Mouse (Mus musculus) lung, embryonic 14.5 days (tissue): Measurements from ENCODE around the gene Gm13285. TPM values are rescaled to one million over a fixed set of nuclear protein-coding genes. Genes with fewer than 3 reads are reported as not detected.
A peak's percentile ranks its signal among the peaks of the same experiment; 100 is the strongest.
"Not testable (repeated sequence)": the region's sequence is repeated elsewhere in the genome, so short reads cannot be mapped to it uniquely, and the experiment has no call there.

Experiments used
- ATAC-seq: fragments of 200-750 bp; cut with Nextera tagmentation; 2 replicates; pipeline ENCODE4 v1.8.0; 2017; ENCODE audit warnings: mild to moderate bottlenecking, moderate TSS enrichment, moderate library complexity; ENCODE audit not compliant: insufficient read depth
- DNase-seq: peaks from one replicate; pipeline ENCODE4 v3.0.0-alpha.2; 2015
- H3K27ac ChIP-seq: fragments of 300-500 bp; sonication (generic); 2 replicates; pipeline ENCODE4 v1.5.1; 2014; ENCODE audit warnings: low read depth, mild to moderate bottlenecking, moderate library complexity
- H3K27me3 ChIP-seq: fragments of 300-500 bp; sonication (generic); 2 replicates; pipeline ENCODE4 v1.6.1; 2014; ENCODE audit warnings: low read length, control low read depth; ENCODE audit not compliant: insufficient read depth
- H3K36me3 ChIP-seq: fragments of 300-500 bp; sonication (generic); 2 replicates; pipeline ENCODE4 v1.6.1; 2014; ENCODE audit warnings: control low read depth; ENCODE audit not compliant: insufficient read depth
- H3K4me1 ChIP-seq: fragments of 300-500 bp; sonication (generic); 2 replicates; pipeline ENCODE4 v1.6.1; 2014; ENCODE audit warnings: antibody characterized with exemption, control low read depth; ENCODE audit not compliant: insufficient read depth
- H3K4me2 ChIP-seq: fragments of 300-500 bp; sonication (generic); 2 replicates; pipeline ENCODE4 v1.6.1; 2014; ENCODE audit warnings: mild to moderate bottlenecking
- H3K4me3 ChIP-seq: fragments of 300-500 bp; sonication (generic); 2 replicates; pipeline ENCODE4 v1.5.1; 2014; ENCODE audit warnings: low read depth, low read length
- H3K9ac ChIP-seq: fragments of 300-500 bp; sonication (generic); 2 replicates; pipeline ENCODE4 v1.6.1; 2014
- H3K9me3 ChIP-seq: fragments of 300-500 bp; sonication (generic); 2 replicates; pipeline ENCODE4 v1.6.1; 2016; ENCODE audit warnings: low read depth, low read length, control low read depth
- CTCF ChIP-seq: IDR thresholded peaks from 2 replicates; pipeline ENCODE4 v1.5.1; 2016; ENCODE audit warnings: antibody characterized with exemption, low read depth
- WGBS: fragments of 180-500 bp; shearing (Covaris S2); extraction: QIAGEN DNeasy Blood & Tissue Kit; methylation state at CpG from one replicate; pipeline ENCODE4 v1.1.7; 2014; 5-methylcytosine and 5-hydroxymethylcytosine counted together
- polyA plus RNA-seq: library from polyadenylated mRNA; unstranded; fragments of >200 nt; fragmentation: Nextera tagmentation; extraction: Ambion mirVana; gene quantifications from 2 replicates; pipeline ENCODE4 v1.2.1, GENCODE M21; 2014

The Gm13285 gene
- polyA plus RNA-seq, 1 experiment from 2014 or later, result 1.2 TPM

DNA sequence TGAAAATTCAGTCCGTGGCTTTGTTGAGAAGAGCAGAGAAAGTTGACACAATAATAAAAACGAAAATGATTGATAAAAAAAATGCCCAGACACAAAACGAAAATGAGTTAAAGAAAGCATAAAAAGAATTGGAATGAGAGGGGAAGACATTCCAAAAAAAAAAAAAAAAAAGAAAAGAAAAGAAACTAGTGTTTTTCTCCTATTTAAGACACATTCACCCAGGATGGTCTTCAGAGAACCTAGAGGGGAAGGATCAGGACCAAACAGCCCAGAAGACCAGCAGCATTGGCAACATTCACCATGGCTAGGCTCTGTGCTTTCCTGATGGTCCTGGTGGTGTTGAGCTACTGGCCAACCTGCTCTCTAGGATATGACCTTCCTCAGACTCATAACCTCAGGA is 16.5 kb downstream of the Gm13285 start, which contains the start of gene Ifna7:
Gene Ifna7 (plus strand): TSS at position 301 of the 400 bp plus-strand sequence.
- no peaks in the 10 kb centered on the region for H3K36me3 ChIP-seq
- TF ChIP-seq CTCF, result no peak
- H3K9me3 ChIP-seq, result no peaks in the 10 kb centered on the region
- no peak within 1 kb of the TSS for H3K4me3 ChIP-seq
- 51% methylated on average over 3 of the region's 3 CpGs for WGBS
- H3K27me3 ChIP-seq, result no peaks in the 10 kb centered on the region; the same call in 1 of the 2 replicates
- ATAC-seq, result no peak
- H3K27ac ChIP-seq, result no peak within 1 kb of the TSS
- no peak within 1 kb of the TSS for H3K4me2 ChIP-seq
- DNase-seq, result no peak
- no peaks in the 10 kb centered on the region for H3K4me1 ChIP-seq
- no peak within 1 kb of the TSS for H3K9ac ChIP-seq

DNA sequence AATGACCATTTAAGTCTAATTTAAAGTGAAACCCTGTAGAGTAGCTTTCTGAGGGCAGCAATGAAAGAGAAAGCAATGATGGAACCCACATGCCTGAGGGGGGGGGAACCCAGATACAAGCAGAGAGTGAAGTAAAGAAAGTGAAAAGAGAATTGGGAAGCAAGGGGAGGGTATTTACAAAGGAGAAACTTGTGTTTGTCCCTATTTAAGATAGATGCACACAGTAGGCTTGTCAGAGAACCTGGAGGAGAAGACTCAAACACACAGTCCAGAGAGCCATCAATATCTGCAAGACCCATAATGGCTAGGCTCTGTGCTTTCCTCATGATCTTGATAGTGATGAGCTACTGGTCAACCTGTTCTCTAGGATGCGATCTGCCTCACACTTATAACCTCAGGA is 20.2 kb downstream of the Gm13285 start, which contains the start of gene Ifna11:
Gene Ifna11 (plus strand): TSS at position 301 of the 400 bp plus-strand sequence.
- H3K27ac ChIP-seq, result no peak within 1 kb of the TSS
- no peaks in the 10 kb centered on the region for H3K9me3 ChIP-seq
- DNase-seq (no peak), ATAC-seq (no peak)
- TF ChIP-seq CTCF, result no peak
- H3K4me1 ChIP-seq, result no peaks in the 10 kb centered on the region
- no peak within 1 kb of the TSS for H3K4me2 ChIP-seq
- no peak within 1 kb of the TSS for H3K9ac ChIP-seq
- 83% methylated on average over 1 of the region's 1 CpGs for WGBS
- H3K27me3 ChIP-seq, result no peaks in the 10 kb centered on the region; the same call in 1 of the 2 replicates
- H3K36me3 ChIP-seq, result no peaks in the 10 kb centered on the region
- H3K4me3 ChIP-seq, result no peak within 1 kb of the TSS

DNA sequence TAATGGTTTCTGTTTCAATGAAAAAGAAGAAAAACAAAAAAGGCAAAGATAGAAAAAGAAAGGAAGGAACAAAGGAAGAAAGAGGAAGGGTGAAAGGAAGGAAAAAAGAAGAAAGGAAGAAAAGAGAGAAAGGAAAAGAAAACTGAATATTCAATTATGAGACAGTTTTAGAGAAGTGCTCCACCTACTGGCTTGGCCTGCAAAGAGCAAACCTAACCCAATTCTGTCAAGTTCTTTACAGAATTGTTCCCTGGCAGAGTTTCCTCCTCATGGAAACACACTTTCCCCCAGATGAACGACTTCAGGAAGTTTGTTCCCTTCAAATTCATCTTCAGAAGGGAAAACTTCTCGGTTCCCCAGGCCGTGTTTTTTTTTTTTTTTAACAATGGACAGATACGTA is 23.5 kb downstream of the Gm13285 start:
- no peak for ATAC-seq

DNA sequence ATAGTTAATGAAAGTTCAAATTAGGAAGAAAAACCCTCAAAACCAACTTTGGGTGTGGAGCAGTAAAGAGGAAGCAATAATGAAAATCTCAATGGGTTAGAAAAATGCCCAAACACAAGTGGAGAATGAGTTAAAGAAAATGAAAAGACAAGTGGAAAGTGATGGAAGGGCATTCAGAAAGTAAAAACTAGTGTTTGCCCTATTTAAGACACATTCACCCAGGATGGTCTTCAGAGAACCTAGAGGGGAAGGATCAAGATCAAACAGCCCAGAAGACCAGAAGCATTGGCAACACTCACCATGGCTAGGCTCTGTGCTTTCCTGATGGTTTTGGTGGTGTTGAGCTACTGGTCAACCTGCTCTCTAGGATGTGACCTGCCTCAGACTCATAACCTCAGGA is 27.7 kb downstream of the Gm13285 start, which contains the start of gene Ifna6:
Gene Ifna6 (plus strand): TSS at position 301 of the 400 bp plus-strand sequence.
- DNase-seq, H3K4me3 ChIP-seq, H3K9me3 ChIP-seq, H3K27me3 ChIP-seq, H3K9ac ChIP-seq, ATAC-seq, H3K36me3 ChIP-seq, H3K4me1 ChIP-seq, H3K4me2 ChIP-seq, H3K27ac ChIP-seq: not testable (repeated sequence)

More for the DNA sequence above, 23.5 kb downstream of the Gm13285 start:
- no peak overlapping the region for H3K4me2 ChIP-seq
- WGBS, result 20% methylated on average over 4 of the region's 4 CpGs
- H3K4me1 ChIP-seq, result no peaks in the 10 kb centered on the region
- H3K9me3 ChIP-seq, result no peaks in the 10 kb centered on the region
- no peaks in the 10 kb centered on the region for H3K36me3 ChIP-seq
- peak; percentile 62 for DNase-seq
- H3K27ac ChIP-seq, result no peak overlapping the region
- H3K27me3 ChIP-seq, result no peaks in the 10 kb centered on the region
- TF ChIP-seq CTCF, result peak; percentile 58
- H3K9ac ChIP-seq, result no peak overlapping the region
- H3K4me3 ChIP-seq, result no peak overlapping the region

DNA sequence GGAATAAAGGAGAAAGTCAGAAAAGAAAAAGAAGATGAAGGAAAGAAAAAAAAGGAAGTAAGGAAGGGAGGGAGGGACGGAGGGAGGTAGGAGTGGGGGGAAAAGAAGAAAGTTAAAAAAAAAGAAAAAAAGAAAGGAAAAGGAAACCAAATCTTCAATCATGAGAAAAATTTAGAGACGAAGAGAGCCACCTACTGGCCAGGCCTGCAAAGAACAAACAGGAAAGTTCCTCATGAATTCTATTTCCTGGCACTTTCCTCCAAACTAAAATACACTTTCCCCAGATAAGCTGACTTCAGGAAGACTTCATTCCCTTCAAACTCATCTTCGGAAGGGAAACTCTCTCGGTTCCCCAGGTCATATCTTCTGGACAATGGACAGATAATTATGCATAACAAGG is 31.1 kb downstream of the Gm13285 start:
- no peaks in the 10 kb centered on the region for H3K36me3 ChIP-seq
- no peak overlapping the region for H3K4me3 ChIP-seq
- H3K27ac ChIP-seq, result no peak overlapping the region
- DNase-seq, result peak; percentile 63
- no peak overlapping the region for H3K4me2 ChIP-seq
- no peaks in the 10 kb centered on the region for H3K27me3 ChIP-seq
- no peaks in the 10 kb centered on the region for H3K9me3 ChIP-seq
- no peak overlapping the region for H3K9ac ChIP-seq
- TF ChIP-seq CTCF, result peak; percentile 45
- ATAC-seq, result no peak
- WGBS, result 30% methylated on average over 4 of the region's 4 CpGs
- H3K4me1 ChIP-seq, result no peaks in the 10 kb centered on the region

DNA sequence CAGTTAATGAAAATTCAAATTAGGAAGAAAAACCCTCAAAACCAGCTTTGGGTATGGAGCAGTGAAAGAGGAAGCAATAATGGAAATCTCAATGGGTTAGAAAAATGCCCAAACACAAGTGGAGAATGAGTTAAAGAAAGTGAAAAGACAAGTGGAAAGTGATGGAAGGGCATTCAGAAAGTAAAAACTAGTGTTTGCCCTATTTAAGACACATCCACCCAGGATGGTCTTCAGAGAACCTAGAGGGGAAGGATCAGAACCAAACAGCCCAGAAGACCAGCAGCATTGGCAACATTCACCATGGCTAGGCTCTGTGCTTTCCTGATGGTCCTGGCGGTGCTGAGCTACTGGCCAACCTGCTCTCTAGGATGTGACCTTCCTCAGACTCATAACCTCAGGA is 35.8 kb downstream of the Gm13285 start, which contains the start of gene Ifna5:
Gene Ifna5 (plus strand): TSS at position 301 of the 400 bp plus-strand sequence.
- not testable (repeated sequence) for H3K27ac ChIP-seq, H3K27me3 ChIP-seq, H3K4me1 ChIP-seq, ATAC-seq, H3K4me2 ChIP-seq, DNase-seq, H3K4me3 ChIP-seq, H3K9ac ChIP-seq, H3K9me3 ChIP-seq, H3K36me3 ChIP-seq
- WGBS, result 82% methylated on average over 1 of the region's 1 CpGs

DNA sequence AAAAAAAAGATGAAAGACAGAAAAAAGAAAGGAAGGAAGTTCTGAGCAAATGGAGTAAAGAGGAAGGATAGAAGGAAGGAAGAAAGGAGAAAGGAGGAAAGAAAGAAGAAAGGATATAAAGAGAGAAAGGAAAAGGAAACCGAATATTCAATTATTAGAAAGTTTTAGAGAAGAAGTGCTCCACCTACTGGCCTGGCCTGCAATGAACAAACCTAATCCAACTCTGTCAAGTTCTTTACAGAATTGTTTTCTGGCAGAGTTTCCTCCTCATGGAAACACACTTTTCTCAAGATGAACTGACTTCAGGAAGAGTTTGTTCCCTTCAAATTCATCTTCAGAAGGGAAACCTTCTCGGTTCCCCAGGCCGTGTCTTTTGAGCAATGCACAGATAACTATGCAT is 39.4 kb downstream of the Gm13285 start:
- H3K9me3 ChIP-seq, result no peaks in the 10 kb centered on the region
- H3K4me1 ChIP-seq, result no peaks in the 10 kb centered on the region
- no peaks in the 10 kb centered on the region for H3K36me3 ChIP-seq
- no peak overlapping the region for H3K4me2 ChIP-seq
- no peak overlapping the region for H3K27ac ChIP-seq
- no peak overlapping the region for H3K4me3 ChIP-seq
- no peaks in the 10 kb centered on the region for H3K27me3 ChIP-seq
- peak; percentile 53 for TF ChIP-seq CTCF
- ATAC-seq (no peak), DNase-seq (peak; percentile 52)
- H3K9ac ChIP-seq, result no peak overlapping the region
- WGBS, result 42% methylated on average over 3 of the region's 3 CpGs

DNA sequence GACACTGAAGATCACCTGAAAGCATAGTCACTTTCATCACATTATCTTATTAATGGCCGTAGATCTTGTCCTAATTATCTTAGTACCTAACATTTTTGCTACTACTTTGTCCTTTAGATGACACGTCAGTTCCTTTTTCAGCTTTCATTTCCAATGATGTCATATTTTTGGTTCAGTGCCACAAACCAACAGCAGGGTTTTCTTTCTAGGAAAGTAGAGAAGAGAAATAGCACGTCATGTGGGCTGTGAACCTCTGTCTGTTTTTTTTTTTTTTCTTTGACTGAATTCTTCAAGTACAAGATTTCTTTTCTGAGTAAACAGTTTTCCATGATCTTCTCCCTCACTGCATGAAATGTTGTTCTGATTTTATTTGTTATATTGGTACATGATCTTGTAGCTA is 40.6 kb downstream of the Gm13285 start:
- WGBS, result 50% methylated on average over 3 of the region's 3 CpGs
- Histone ChIP-seq H3K27ac (no peak overlapping the region), H3K36me3 (no peaks in the 10 kb centered on the region), H3K4me1 (no peaks in the 10 kb centered on the region), H3K27me3 (no peaks in the 10 kb centered on the region), H3K9ac (no peak overlapping the region), H3K4me3 (no peak overlapping the region), H3K9me3 (no peaks in the 10 kb centered on the region), H3K4me2 (no peak overlapping the region)
- no peak for ATAC-seq
- no peak for DNase-seq
- TF ChIP-seq CTCF, result no peak
